In the genomic region with DNA sequence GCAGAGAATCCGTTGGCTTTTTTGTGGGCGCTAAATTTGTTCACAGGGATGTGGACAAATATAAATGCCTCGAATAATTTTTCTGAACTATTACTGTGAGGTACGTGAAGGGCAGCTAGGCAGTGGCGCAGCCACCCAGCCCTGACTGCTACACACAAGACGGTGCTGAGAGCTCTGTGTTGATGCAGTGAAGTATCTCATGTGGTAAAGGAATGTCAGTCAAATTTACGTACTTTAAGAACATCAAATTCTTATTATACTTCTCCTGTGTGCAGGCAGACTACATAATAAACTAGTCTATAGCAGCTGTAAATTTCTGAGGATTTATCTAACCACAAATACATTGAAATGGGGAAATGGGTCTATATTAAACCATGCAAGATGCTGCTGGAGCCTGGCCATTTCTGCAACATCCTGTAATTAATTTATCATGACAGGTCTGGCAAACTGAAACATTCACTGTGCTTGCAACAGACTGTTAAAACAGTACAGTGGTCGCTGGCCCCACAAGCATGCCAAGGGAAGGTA, we compare ENCODE assay signal across 13 mouse cellular contexts.
DNase-seq lines count a peak whose midpoint lies in the region; ATAC-seq lines count a peak whose summit lies in the region.
"Had no signal": no experiment of that assay in that cellular context is flagged by ENCODE, and none has a peak within 500 bp of the region (broad histone marks: within the 10 kb centered on the region; RNA-seq: fewer than 3 reads in every experiment).

No protein-coding gene starts in this region.

- 0 out of 2 replicates have a peak, but pooled peaks cover 3% of the 10 kb centered on the region for H3K27me3 ChIP-seq in hindbrain, embryonic 14.5 days (ENCODE audit: control insufficient read depth, insufficient read depth, low read length)
- H3K27me3 ChIP-seq: CH12.LX; liver, embryonic 12.5 days had no signal

- peak; percentile 47; the same call in 1 of the 2 replicates for ATAC-seq in hindbrain, embryonic 14.5 days (ENCODE audit: low FRiP score)
- ATAC-seq: liver, embryonic 12.5 days had no signal

- peaks cover 23% of the 10 kb centered on the region for H3K4me1 ChIP-seq in hindbrain, embryonic 14.5 days (replicated peaks; ENCODE audit: control insufficient read depth, insufficient read depth, low read length)
- H3K4me1 ChIP-seq: liver, embryonic 12.5 days had no signal

- peak; percentile 51 to 59 for DNase-seq in kidney, postnatal 4 days
- DNase-seq in kidney, adult 11 months: no peak
- peak; percentile 83 for DNase-seq in Muller cell, postnatal 12 days (ENCODE audit: inconsistent ontology term)
- DNase-seq in cerebellum, postnatal 10 days: peak; percentile 92
- peak; percentile 65 for DNase-seq in hindbrain, embryonic 14.5 days (ENCODE audit: low spot score)
- DNase-seq in heart, adult 8-10 months (ENCODE audit: low spot score): no peak
- DNase-seq in urinary bladder, adult 2 months (ENCODE audit: low spot score): no peak
- DNase-seq in left cerebral cortex, adult 8-10 months (ENCODE audit: low spot score in 2 of 2): no peak
- DNase-seq: embryo, embryonic 11 days; heart, postnatal 36 days had no signal

- peaks cover 8% of the 10 kb centered on the region; the same call in 1 of the 2 replicates for H3K36me3 ChIP-seq in hindbrain, embryonic 14.5 days (replicated peaks; ENCODE audit: control insufficient read depth, insufficient read depth)
- H3K36me3 ChIP-seq: liver, embryonic 12.5 days had no signal

- H3K27ac ChIP-seq in hindbrain, embryonic 14.5 days: no peak overlapping the region; the same call in 1 of the 2 replicates
- H3K27ac ChIP-seq: layer of hippocampus, adult 2 months; liver, embryonic 12.5 days had no signal

- WGBS in hindbrain, embryonic 14.5 days: 57% methylated on average over 8 of the region's 8 CpGs

- H3K4me3 ChIP-seq in hindbrain, embryonic 14.5 days (replicated peaks; ENCODE audit: low read length): no peak overlapping the region
- H3K4me3 ChIP-seq: layer of hippocampus, adult 2 months; liver, embryonic 12.5 days had no signal

- H3K4me2 ChIP-seq in hindbrain, embryonic 14.5 days (replicated peaks): no peak overlapping the region
- H3K4me2 ChIP-seq: liver, embryonic 12.5 days had no signal

- no peak overlapping the region for H3K9ac ChIP-seq in hindbrain, embryonic 14.5 days
- H3K9ac ChIP-seq: liver, embryonic 12.5 days had no signal

- H3K9me3 ChIP-seq in hindbrain, embryonic 14.5 days (ENCODE audit: control insufficient read depth, low read length): no peaks in the 10 kb centered on the region
- H3K9me3 ChIP-seq: liver, embryonic 12.5 days had no signal

Comparison
In these comparisons a context has a peak if more than half of its experiments do, and no peak if none do; other contexts are left out.
1. DNase-seq: peak in kidney, postnatal 4 days (2 of 2), Muller cell, postnatal 12 days (single experiment), cerebellum, postnatal 10 days (2 of 2) and hindbrain, embryonic 14.5 days (single experiment); none in kidney, adult 11 months (single experiment), heart, adult 8-10 months (single experiment), urinary bladder, adult 2 months (single experiment) and left cerebral cortex, adult 8-10 months (0 of 2).